Mouse (Mus musculus): ENCODE results near the gene Gm9970. TPM values are rescaled to one million over a fixed set of nuclear protein-coding genes. Genes with fewer than 3 reads are reported as not detected.

Gm9970 gene
- polyA plus RNA-seq (2011; ENCODE audit: insufficient read depth, insufficient read length, low read depth, missing spikeins): not detected in 2 replicates

DNA sequence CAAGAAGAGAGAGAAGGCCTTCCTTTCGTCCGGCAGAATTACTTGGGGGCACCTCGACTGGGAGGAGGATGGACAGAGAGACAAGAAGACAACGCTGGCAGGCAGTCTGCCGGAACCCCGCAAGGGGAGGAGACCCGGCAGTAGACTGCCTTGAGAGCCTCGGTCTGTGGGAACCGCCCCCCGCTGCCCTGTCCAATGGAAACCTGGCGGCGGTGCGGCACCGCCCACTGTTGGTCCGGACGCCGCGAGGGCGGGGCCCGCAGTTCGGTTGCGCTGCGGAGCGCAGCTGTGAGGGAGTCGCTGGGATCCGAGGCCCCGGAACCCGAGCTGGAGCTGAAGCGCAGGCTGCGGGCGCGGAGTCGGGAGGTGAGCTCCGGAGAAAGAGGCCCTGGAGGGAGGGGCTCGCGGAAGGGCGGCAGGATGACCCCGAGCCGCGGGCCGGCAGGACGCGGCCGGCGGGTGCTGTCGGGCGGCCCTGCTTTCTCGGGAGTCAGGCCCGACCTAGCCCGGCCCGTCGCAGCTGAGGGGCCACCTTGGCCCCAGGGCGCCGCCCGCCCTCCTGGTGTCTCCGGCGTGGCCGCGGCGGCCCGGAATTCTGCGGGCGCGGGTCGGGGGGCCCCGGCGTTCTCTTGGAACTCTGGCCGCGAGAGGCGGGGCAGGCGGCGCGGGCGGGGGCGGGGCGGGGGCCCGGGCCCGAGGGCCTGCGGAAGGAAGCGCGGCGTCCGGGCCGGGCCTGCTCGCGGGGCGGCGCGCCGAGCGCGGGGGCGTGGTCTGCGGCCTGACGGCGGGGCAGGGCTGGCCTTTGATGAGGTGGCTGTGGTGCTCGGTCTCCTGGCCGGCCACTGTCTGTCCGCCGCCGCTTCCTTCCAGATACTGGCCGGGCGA is at the start of gene Gm9970, which contains the start of gene Nrbp1:
Gene Gm9970 (minus strand): TSS at position 596 of the 885 bp plus-strand sequence.
Gene Nrbp1 (plus strand): TSS at position 228 of the 885 bp plus-strand sequence.
- Histone ChIP-seq H3K4me1 (ENCODE audit: control insufficient read depth, insufficient read depth, low read length) (no peaks in the 10 kb centered on the region), H3K9me3 (replicated peaks; ENCODE audit: control insufficient read depth, insufficient read depth, low read length, poor library complexity, severe bottlenecking) (no peaks in the 10 kb centered on the region), H3K27me3 (ENCODE audit: control insufficient read depth, insufficient read depth, low read length, poor library complexity, severe bottlenecking) (no peaks in the 10 kb centered on the region), H3K4me3 (ENCODE audit: low read depth, low read length) (peak within 1 kb of the TSS; percentile 94), H3K9ac (ENCODE audit: low read depth, poor library complexity, severe bottlenecking) (peak within 1 kb of the TSS; percentile 85), H3K36me3 (ENCODE audit: control insufficient read depth, insufficient read depth, low read length, poor library complexity, severe bottlenecking) (no peaks in the 10 kb centered on the region), H3K27ac (ENCODE audit: insufficient read depth, low read length) (peak within 1 kb of the TSS; percentile 51; the same call in 1 of the 2 replicates)
- no peak for TF ChIP-seq EP300 (IDR thresholded peaks at IDR 0.05; ENCODE audit: insufficient read depth, low read depth, low read length)
- peak; percentile 19 for TF ChIP-seq POLR2A (IDR thresholded peaks at IDR 0.05; ENCODE audit: insufficient read depth, low read length)
- no peak for TF ChIP-seq CTCF (IDR thresholded peaks at IDR 0.05; ENCODE audit: low read depth, low read length)

DNA sequence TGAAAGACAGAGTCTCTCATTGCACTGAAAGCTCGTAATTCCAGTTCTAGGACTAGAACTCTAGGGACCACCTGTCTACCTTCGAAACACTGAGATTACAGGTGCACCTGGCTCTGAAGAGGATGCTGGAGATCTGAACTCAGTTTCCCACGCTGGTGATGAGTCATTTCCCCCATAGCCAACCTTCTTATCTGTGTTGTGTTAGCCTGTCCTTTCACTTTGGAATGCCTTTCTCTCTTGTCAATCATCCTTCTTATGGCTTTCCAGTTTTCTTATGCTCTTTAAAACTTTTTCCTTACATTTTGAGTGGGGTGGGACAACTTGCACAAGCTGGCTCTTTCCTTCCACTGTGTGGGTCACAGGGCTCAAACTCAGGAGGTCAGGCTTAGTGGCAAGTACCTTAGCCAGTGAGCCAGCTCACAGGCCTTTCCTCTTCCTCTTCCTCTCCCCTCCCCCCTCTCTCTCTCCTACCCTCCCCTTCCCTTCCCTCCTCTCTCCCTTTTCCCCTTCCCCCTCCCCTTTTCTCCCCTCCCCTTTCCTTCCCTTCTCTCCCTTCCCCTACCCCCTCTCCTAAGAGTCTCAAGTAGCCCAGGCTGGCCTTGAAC is 48.7 kb upstream of the Gm9970 start:
- no peaks in the 10 kb centered on the region for H3K27me3 ChIP-seq (ENCODE audit: control insufficient read depth, insufficient read depth, low read length, poor library complexity, severe bottlenecking)
- peaks cover 1% of the 10 kb centered on the region for H3K4me1 ChIP-seq (ENCODE audit: control insufficient read depth, insufficient read depth, low read length)
- no peak overlapping the region for H3K27ac ChIP-seq (ENCODE audit: insufficient read depth, low read length)
- H3K36me3 ChIP-seq (ENCODE audit: control insufficient read depth, insufficient read depth, low read length, poor library complexity, severe bottlenecking): no peaks in the 10 kb centered on the region
- no peak overlapping the region for H3K4me3 ChIP-seq (ENCODE audit: low read depth, low read length)
- no peaks in the 10 kb centered on the region for H3K9me3 ChIP-seq (replicated peaks; ENCODE audit: control insufficient read depth, insufficient read depth, low read length, poor library complexity, severe bottlenecking)
- no peak for TF ChIP-seq CTCF (IDR thresholded peaks at IDR 0.05; ENCODE audit: low read depth, low read length)
- TF ChIP-seq POLR2A (IDR thresholded peaks at IDR 0.05; ENCODE audit: insufficient read depth, low read length): no peak
- TF ChIP-seq EP300 (IDR thresholded peaks at IDR 0.05; ENCODE audit: insufficient read depth, low read depth, low read length): no peak
- no peak overlapping the region for H3K9ac ChIP-seq (ENCODE audit: low read depth, poor library complexity, severe bottlenecking)

GRCm38 (mm10) chr5:31288655-31289054 is 47.6 kb upstream of the Gm9970 start:
- H3K4me3 ChIP-seq (ENCODE audit: low read depth, low read length): no peak overlapping the region
- TF ChIP-seq CTCF (IDR thresholded peaks at IDR 0.05; ENCODE audit: low read depth, low read length) (no peak), POLR2A (IDR thresholded peaks at IDR 0.05; ENCODE audit: insufficient read depth, low read length) (no peak)
- no peaks in the 10 kb centered on the region for H3K9me3 ChIP-seq (replicated peaks; ENCODE audit: control insufficient read depth, insufficient read depth, low read length, poor library complexity, severe bottlenecking)
- H3K4me1 ChIP-seq (ENCODE audit: control insufficient read depth, insufficient read depth, low read length): peaks cover 1% of the 10 kb centered on the region
- no peak overlapping the region for H3K9ac ChIP-seq (ENCODE audit: low read depth, poor library complexity, severe bottlenecking)
- no peaks in the 10 kb centered on the region for H3K27me3 ChIP-seq (ENCODE audit: control insufficient read depth, insufficient read depth, low read length, poor library complexity, severe bottlenecking)
- H3K27ac ChIP-seq (ENCODE audit: insufficient read depth, low read length): no peak overlapping the region
- H3K36me3 ChIP-seq (ENCODE audit: control insufficient read depth, insufficient read depth, low read length, poor library complexity, severe bottlenecking): no peaks in the 10 kb centered on the region

GRCm38 (mm10) chr5:31288225-31288624 is 47.2 kb upstream of the Gm9970 start:
- TF ChIP-seq EP300 (IDR thresholded peaks at IDR 0.05; ENCODE audit: insufficient read depth, low read depth, low read length): no peak
- TF ChIP-seq POLR2A (IDR thresholded peaks at IDR 0.05; ENCODE audit: insufficient read depth, low read length): no peak
- TF ChIP-seq CTCF (IDR thresholded peaks at IDR 0.05; ENCODE audit: low read depth, low read length): no peak
- Histone ChIP-seq H3K36me3 (ENCODE audit: control insufficient read depth, insufficient read depth, low read length, poor library complexity, severe bottlenecking) (no peaks in the 10 kb centered on the region), H3K4me1 (ENCODE audit: control insufficient read depth, insufficient read depth, low read length) (peaks cover 1% of the 10 kb centered on the region), H3K27me3 (ENCODE audit: control insufficient read depth, insufficient read depth, low read length, poor library complexity, severe bottlenecking) (no peaks in the 10 kb centered on the region), H3K9me3 (replicated peaks; ENCODE audit: control insufficient read depth, insufficient read depth, low read length, poor library complexity, severe bottlenecking) (no peaks in the 10 kb centered on the region), H3K9ac (ENCODE audit: low read depth, poor library complexity, severe bottlenecking) (no peak overlapping the region), H3K27ac (ENCODE audit: insufficient read depth, low read length) (no peak overlapping the region), H3K4me3 (ENCODE audit: low read depth, low read length) (no peak overlapping the region)

- no peaks in the 10 kb centered on the region for H3K36me3 ChIP-seq (ENCODE audit: control insufficient read depth, insufficient read depth, low read length, poor library complexity, severe bottlenecking)
- H3K4me1 ChIP-seq (ENCODE audit: control insufficient read depth, insufficient read depth, low read length): no peaks in the 10 kb centered on the region
- no peaks in the 10 kb centered on the region for H3K27me3 ChIP-seq (ENCODE audit: control insufficient read depth, insufficient read depth, low read length, poor library complexity, severe bottlenecking)
- no peak overlapping the region for H3K9ac ChIP-seq (ENCODE audit: low read depth, poor library complexity, severe bottlenecking)
- TF ChIP-seq EP300 (IDR thresholded peaks at IDR 0.05; ENCODE audit: insufficient read depth, low read depth, low read length): no peak
- TF ChIP-seq CTCF (IDR thresholded peaks at IDR 0.05; ENCODE audit: low read depth, low read length): no peak
- no peak for TF ChIP-seq POLR2A (IDR thresholded peaks at IDR 0.05; ENCODE audit: insufficient read depth, low read length)
- no peaks in the 10 kb centered on the region for H3K9me3 ChIP-seq (replicated peaks; ENCODE audit: control insufficient read depth, insufficient read depth, low read length, poor library complexity, severe bottlenecking)
- no peak overlapping the region for H3K27ac ChIP-seq (ENCODE audit: insufficient read depth, low read length)
- no peak overlapping the region for H3K4me3 ChIP-seq (ENCODE audit: low read depth, low read length)
Observed at GRCm38 (mm10) chr5:31279245-31279988, 38.4 kb upstream of the Gm9970 start.

All from ES-Bruce4 (cell line).